Mouse (Mus musculus) B cell, adult 2 months (primary cell): Measurements from ENCODE around the gene Samd8.

Experiments
- DNase-seq, 2 experiments: peaks; one replicate each; pipeline ENCODE4 v3.0.0; 2022

The Samd8 gene

GRCm38 (mm10) chr14:21801624-21802023 lies 51.3 kb downstream of the Samd8 start:
- no peak for DNase-seq

- no peak for DNase-seq
Observed at GRCm38 (mm10) chr14:21802543-21803206, 52.3 kb downstream of the Samd8 start.

GRCm38 (mm10) chr14:21806203-21806602 lies 55.9 kb downstream of the Samd8 start:
- DNase-seq: no peak

GRCm38 (mm10) chr14:21806631-21807160 lies 56.4 kb downstream of the Samd8 start:
- no peak for DNase-seq

GRCm38 (mm10) chr14:21808208-21808922 lies 58.0 kb downstream of the Samd8 start:
- DNase-seq: no peak

- DNase-seq: no peak
Observed at GRCm38 (mm10) chr14:21809418-21809817, 59.1 kb downstream of the Samd8 start.

GRCm38 (mm10) chr14:21811301-21811700 lies 61.0 kb downstream of the Samd8 start:
- peak in 1 of 2 experiments; percentile 10 for DNase-seq

- no peak for DNase-seq
Observed at GRCm38 (mm10) chr14:21811744-21812393, 61.5 kb downstream of the Samd8 start.

GRCm38 (mm10) chr14:21812590-21813162 lies 62.3 kb downstream of the Samd8 start:
- peak; percentile 83 to 84 for DNase-seq

GRCm38 (mm10) chr14:21813216-21813615 lies 62.9 kb downstream of the Samd8 start:
- no peak for DNase-seq

- no peak for DNase-seq
Observed at GRCm38 (mm10) chr14:21813847-21814246, 63.5 kb downstream of the Samd8 start.

- DNase-seq: no peak
Observed at GRCm38 (mm10) chr14:21814606-21815005, 64.3 kb downstream of the Samd8 start.

GRCm38 (mm10) chr14:21816255-21816654 lies 65.9 kb downstream of the Samd8 start:
- no peak for DNase-seq

GRCm38 (mm10) chr14:21817453-21817852 lies 67.1 kb downstream of the Samd8 start:
- DNase-seq: no peak

GRCm38 (mm10) chr14:21820880-21821505 lies 70.7 kb downstream of the Samd8 start:
- no peak for DNase-seq

GRCm38 (mm10) chr14:21822307-21822706 lies 72.0 kb downstream of the Samd8 start:
- no peak for DNase-seq

GRCm38 (mm10) chr14:21822795-21823374 lies 72.6 kb downstream of the Samd8 start:
- DNase-seq: no peak

GRCm38 (mm10) chr14:21823897-21824296 lies 73.6 kb downstream of the Samd8 start:
- no peak for DNase-seq

GRCm38 (mm10) chr14:21824938-21825337 lies 74.6 kb downstream of the Samd8 start, which contains the start of gene Vdac2:
Vdac2 (plus strand) TSS chr14:21825238.
- no peak for DNase-seq

- DNase-seq: no peak
Observed at GRCm38 (mm10) chr14:21825786-21826491, 75.6 kb downstream of the Samd8 start.
